Mouse (Mus musculus): ENCODE measurements around the gene 0610037L13Rik. TPM values are rescaled to one million over a fixed set of nuclear protein-coding genes. Genes with fewer than 3 reads are reported as not detected.
A peak's percentile ranks its signal among the peaks of the same experiment; 100 is the strongest.

The 0610037L13Rik gene
- total and polyA plus RNA-seq, 3 experiments = 35.5 to 65.0 TPM; not detected in 1

DNA sequence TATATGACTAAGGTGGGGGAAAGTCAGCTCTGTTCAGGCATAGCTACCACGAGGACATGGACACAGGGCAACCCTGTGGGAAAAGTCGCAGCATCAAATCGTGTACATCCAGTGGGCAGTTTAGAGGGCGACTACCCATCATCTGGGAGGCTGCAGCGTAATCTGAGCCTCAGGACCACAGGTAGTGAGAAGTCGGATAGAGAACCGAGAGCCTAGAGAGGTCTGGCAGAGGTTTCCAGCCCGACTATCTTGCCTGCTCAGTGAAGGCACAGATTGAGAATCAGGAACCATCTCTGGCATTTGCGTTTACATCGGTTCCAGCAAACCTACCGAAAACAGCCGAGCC lies 255 bp upstream of the 0610037L13Rik start:
- H3K27ac ChIP-seq (ENCODE audit: control insufficient read depth, low read depth, low read length) = peak overlapping the region; percentile 71

DNA sequence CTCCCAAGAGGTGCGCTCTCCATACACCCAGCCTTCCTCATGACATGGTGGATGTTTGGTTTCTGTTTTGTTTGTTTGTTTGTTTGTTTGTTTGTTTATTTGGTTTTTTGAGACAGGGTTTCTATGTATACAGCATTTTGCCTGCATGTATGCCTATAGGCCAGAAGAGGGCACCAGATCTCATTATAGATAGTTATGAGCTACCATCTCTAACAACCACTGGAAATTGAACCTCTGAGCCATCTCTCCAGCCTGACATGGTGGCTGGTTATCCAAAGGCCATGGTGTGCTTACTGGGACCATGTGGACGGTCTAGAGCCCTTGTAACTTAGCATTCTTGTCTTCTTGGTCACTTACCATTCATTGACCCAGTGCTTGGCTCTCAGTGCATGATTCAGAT lies 3.0 kb downstream of the 0610037L13Rik start:
- no peaks in the 10 kb centered on the region for H3K9me3 ChIP-seq (replicated peaks; ENCODE audit: insufficient read depth, low read length)
- no peak overlapping the region for H3K9ac ChIP-seq (ENCODE audit: control insufficient read depth, low read depth, low read length, poor library complexity, severe bottlenecking)
- peak; percentile 49 for DNase-seq (ENCODE audit: low read depth, low spot score)
- no peak for TF ChIP-seq GATA1 (IDR thresholded peaks at IDR 0.05; ENCODE audit: low read depth, low read length)
- TF ChIP-seq CTCF (IDR thresholded peaks at IDR 0.05 in 2 of 3, conservative IDR thresholded peaks at IDR 0.05 in 1 of 3; ENCODE audit: control insufficient read depth in 1 of 3, insufficient read depth in 1 of 3, low read depth in 2 of 3, low read length in 3 of 3, poor library complexity in 1 of 3, severe bottlenecking in 1 of 3) = peak; percentile 26 to 64 (median 54)
- peak; percentile 67 for TF ChIP-seq SMC3 (IDR thresholded peaks at IDR 0.05; ENCODE audit: low read depth, low read length)
- no peak for TF ChIP-seq MYC (IDR thresholded peaks at IDR 0.05; ENCODE audit: low read depth, low read length)
- TF ChIP-seq ZC3H11A (IDR thresholded peaks at IDR 0.05; ENCODE audit: low read depth, low read length) = peak; percentile 57
- TF ChIP-seq TAL1 (IDR thresholded peaks at IDR 0.05; ENCODE audit: low read length) = no peak
- peak; percentile 66 for TF ChIP-seq RAD21 (IDR thresholded peaks at IDR 0.05; ENCODE audit: low read depth, low read length)
- peaks cover 1 to 3% of the 10 kb centered on the region in 2 experiments; a peak in 2 of 4 replicates for H3K36me3 ChIP-seq (ENCODE audit: control insufficient read depth in 1 of 2, insufficient read depth in 2 of 2, low read length in 2 of 2)
- H3K4me1 ChIP-seq (ENCODE audit: control insufficient read depth in 1 of 2, insufficient read depth in 2 of 2, low read length in 2 of 2) = peaks cover 0 to 11% of the 10 kb centered on the region in 2 experiments; a peak in 1 of 4 replicates
- H3K79me2 ChIP-seq (ENCODE audit: control insufficient read depth, insufficient read depth, low read length, poor library complexity) = no peaks in the 10 kb centered on the region; the same call in 1 of the 2 replicates
- H3K4me3 ChIP-seq (ENCODE audit: control insufficient read depth in 1 of 2, insufficient read depth in 1 of 2, low read depth in 2 of 2, low read length in 2 of 2) = no peak overlapping the region
- H3K27ac ChIP-seq (ENCODE audit: control insufficient read depth, low read depth, low read length) = no peak overlapping the region
- no peaks in the 10 kb centered on the region for H3K27me3 ChIP-seq (ENCODE audit: control insufficient read depth in 1 of 2, insufficient read depth in 2 of 2, low read length in 2 of 2)

More for the DNA sequence above, 255 bp upstream of the 0610037L13Rik start:
- DNase-seq (ENCODE audit: low read depth, low spot score) = no peak
- Histone ChIP-seq H3K9ac (ENCODE audit: control insufficient read depth, low read depth, low read length, poor library complexity, severe bottlenecking) (peak overlapping the region; percentile 71), H3K79me2 (ENCODE audit: control insufficient read depth, insufficient read depth, low read length, poor library complexity) (no peaks in the 10 kb centered on the region; the same call in 1 of the 2 replicates), H3K4me3 (ENCODE audit: control insufficient read depth in 1 of 2, insufficient read depth in 1 of 2, low read depth in 2 of 2, low read length in 2 of 2) (peak overlapping the region; percentile 70 to 89), H3K4me1 (ENCODE audit: control insufficient read depth in 1 of 2, insufficient read depth in 2 of 2, low read length in 2 of 2) (peaks cover 0 to 11% of the 10 kb centered on the region in 2 experiments; a peak in 1 of 4 replicates), H3K9me3 (replicated peaks; ENCODE audit: insufficient read depth, low read length) (no peaks in the 10 kb centered on the region), H3K36me3 (ENCODE audit: control insufficient read depth in 1 of 2, insufficient read depth in 2 of 2, low read length in 2 of 2) (peaks cover 4 to 10% of the 10 kb centered on the region in 2 experiments; a peak in 3 of 4 replicates), H3K27me3 (ENCODE audit: control insufficient read depth in 1 of 2, insufficient read depth in 2 of 2, low read length in 2 of 2) (no peaks in the 10 kb centered on the region)
- 0 out of 2 replicates have a peak, but pooled peaks have one; percentile 12 for TF ChIP-seq TBP (IDR thresholded peaks at IDR 0.05; ENCODE audit: low read depth, low read length)
- no peak for TF ChIP-seq TCF12 (IDR thresholded peaks at IDR 0.05; ENCODE audit: low read depth, low read length)
- no peak for TF ChIP-seq KAT2A (conservative IDR thresholded peaks at IDR 0.05; ENCODE audit: low read depth, low read length)
- no peak for TF ChIP-seq CHD2 (IDR thresholded peaks at IDR 0.05; ENCODE audit: low read length)
- TF ChIP-seq MEF2A (IDR thresholded peaks at IDR 0.05; ENCODE audit: extremely low read depth, insufficient replicate concordance, low read depth, low read length, poor library complexity, severe bottlenecking) = no peak
- TF ChIP-seq CHD1 (IDR thresholded peaks at IDR 0.05; ENCODE audit: low read depth, low read length) = no peak
- 0 out of 2 replicates have a peak, but pooled peaks have one; percentile 36 for TF ChIP-seq RCOR1 (IDR thresholded peaks at IDR 0.05; ENCODE audit: low read depth, low read length)
- no peak for TF ChIP-seq MYB (IDR thresholded peaks at IDR 0.05; ENCODE audit: low read depth, low read length)
- TF ChIP-seq MAZ (IDR thresholded peaks at IDR 0.05; ENCODE audit: low read depth, low read length) = no peak
